Mouse (Mus musculus) hematopoietic stem cell, adult 5-6 weeks (primary cell): Measurements from ENCODE around the gene Pla2g6. TPM values are rescaled to one million over a fixed set of nuclear protein-coding genes. Genes with fewer than 3 reads are reported as not detected.

Experiments used
- ATAC-seq, 2 experiments: fragments of 125-278 bp in 1 of 2; replicated peaks in 1 of 2; 2 replicates each; pipeline ENCODE4 v1.8.0; 2016 to 2017; ENCODE audit warnings: inconsistent platforms in 2 of 2, mild to moderate bottlenecking in 2 of 2, moderate number of reproducible peaks in 2 of 2, low read depth in 1 of 2, moderate TSS enrichment in 1 of 2; ENCODE audit not compliant: low FRiP score in 2 of 2, poor library complexity in 2 of 2, severe bottlenecking in 2 of 2, insufficient read depth in 1 of 2, low TSS enrichment in 1 of 2
- total RNA-seq: library from RNA; stranded (forward); fragments of 172-1452, 232-1000 nt; gene quantifications from 2 replicates; pipeline ENCODE4 v1.2.3, GENCODE M21; 2017

The Pla2g6 gene
- total RNA-seq, 1 experiment from 2014 or later = 7.4 TPM

GRCm38 (mm10) chr15:79298553-79298952, 29.6 kb downstream of the Pla2g6 start:
- no peak for ATAC-seq

DNA sequence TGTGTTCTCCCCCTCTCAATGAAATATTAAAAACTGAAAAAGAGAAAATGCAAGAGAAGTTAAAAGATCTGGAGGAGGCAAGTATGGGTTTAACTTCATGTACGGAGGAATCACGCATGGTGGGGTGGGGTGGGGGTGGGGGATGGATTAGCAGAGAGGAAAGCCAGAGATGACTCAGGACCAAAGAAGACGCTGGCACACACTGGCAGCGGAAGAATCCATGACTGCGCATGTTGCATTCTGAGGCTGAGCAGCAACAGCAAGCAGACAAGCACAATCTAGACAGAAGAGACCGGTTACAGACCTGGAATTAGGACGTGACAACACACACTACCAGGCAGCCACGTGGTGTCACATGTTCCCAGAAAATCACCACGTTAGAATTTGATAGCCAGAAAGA, 35.4 kb downstream of the Pla2g6 start:
- ATAC-seq = no peak

DNA sequence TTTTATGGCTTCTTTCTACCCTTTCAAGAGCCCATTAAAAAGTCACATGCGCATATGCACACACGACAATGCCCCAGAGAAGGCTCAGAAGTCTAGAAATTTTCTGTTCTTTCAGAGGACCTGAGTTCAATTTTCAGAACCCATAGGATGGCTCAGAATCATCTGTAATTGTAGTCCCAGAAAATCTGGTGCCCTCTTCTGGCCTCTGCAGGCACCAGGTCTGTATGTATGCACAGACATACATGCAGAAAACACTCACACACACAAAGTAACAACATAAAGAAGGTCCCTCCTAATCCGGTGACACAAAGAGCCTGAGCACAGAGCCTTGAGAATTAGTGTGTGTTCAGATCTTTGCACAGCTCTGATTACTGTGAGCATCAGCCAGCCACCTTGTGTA, 37.9 kb downstream of the Pla2g6 start:
- no peak for ATAC-seq

GRCm38 (mm10) chr15:79289441-79289840, 38.7 kb downstream of the Pla2g6 start:
- ATAC-seq = no peak

DNA sequence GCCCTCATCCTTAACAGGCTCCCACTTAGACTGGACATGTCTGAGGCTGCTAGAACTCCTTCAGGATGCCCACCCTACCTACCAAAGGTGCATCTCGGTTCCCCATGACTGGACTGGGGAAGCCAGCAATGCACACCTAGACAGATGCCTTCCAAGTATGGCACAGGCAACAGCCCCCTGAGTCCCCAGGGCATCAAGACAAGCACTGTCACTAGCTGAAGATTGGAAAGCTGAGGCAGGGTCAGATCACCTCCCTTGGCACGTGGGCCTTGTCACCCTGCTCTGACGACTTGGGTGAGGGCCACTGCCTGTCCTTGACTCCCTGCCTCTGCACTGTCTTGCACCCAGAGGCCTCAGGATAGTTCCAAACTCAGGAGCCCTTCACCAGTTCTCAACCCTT, 39.8 kb downstream of the Pla2g6 start:
- ATAC-seq = no peak

DNA sequence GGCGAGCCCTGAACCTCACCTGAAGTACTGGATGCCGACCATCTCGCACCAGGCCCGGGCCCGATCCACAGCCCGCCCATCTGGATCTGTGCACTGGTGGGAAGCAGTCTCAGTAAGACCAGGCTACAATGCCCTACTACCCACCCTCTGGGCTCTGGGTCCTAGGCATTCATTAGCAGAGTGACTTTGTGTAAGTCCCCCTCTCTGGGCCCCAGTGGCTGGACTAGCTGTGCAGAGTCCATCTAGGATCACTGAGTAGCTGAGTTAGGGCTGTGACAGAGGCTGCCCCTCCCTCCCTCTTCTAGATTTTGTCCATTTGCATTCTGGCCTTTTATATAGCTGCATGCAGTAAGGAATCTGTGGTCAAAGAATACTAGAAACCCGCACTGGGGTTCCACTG, 41.1 kb downstream of the Pla2g6 start:
- ATAC-seq = no peak

DNA sequence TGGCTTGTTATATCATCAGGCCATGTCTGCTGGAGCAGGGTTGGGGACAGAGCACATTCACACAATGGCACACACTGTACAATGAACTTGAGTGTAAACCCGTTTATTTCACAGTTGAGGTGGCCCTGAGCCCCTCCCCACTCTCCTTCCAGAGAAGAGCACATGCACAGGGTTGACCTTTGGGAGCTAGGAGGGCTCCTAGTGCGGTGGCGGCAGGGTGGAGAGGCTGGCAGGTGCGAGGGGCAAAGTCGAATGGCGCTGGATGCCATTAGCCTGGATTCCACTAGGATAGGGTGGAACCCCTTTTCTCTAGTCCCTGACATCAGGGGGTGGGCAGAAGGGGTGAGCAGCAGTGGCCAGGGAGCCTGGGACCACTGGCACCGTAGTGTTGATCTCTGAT, 42.0 kb downstream of the Pla2g6 start:
- no peak for ATAC-seq

- ATAC-seq = no peak
Observed at GRCm38 (mm10) chr15:79285399-79285798, 42.8 kb downstream of the Pla2g6 start, which contains the start of gene Baiap2l2. TSS of gene Baiap2l2 (minus strand) at chr15:79285537.

GRCm38 (mm10) chr15:79283371-79283770, 44.8 kb downstream of the Pla2g6 start:
- ATAC-seq = no peak

DNA sequence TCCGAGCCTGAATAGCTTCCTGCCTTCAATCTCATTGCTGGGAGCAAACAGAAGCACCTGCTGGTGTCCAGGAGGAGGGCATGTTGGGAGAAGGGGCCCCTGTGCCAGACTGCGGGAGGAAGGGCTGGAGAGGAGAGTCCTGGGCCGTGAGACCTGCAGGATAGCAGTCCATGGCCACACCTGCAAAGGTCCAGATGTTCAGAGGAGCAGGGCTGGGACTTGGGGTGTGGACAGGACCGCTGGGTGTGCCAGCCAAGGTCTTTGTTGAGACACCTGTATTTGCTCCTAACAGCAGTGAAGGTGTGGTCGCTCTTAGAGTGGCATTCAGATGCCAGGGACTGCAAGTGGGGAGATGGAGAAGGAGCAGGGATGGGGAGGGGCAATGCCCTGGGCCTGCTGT, 45.8 kb downstream of the Pla2g6 start:
- no peak for ATAC-seq

- ATAC-seq = peak; percentile 63 to 64
Observed at GRCm38 (mm10) chr15:79281389-79281788, 46.8 kb downstream of the Pla2g6 start.

DNA sequence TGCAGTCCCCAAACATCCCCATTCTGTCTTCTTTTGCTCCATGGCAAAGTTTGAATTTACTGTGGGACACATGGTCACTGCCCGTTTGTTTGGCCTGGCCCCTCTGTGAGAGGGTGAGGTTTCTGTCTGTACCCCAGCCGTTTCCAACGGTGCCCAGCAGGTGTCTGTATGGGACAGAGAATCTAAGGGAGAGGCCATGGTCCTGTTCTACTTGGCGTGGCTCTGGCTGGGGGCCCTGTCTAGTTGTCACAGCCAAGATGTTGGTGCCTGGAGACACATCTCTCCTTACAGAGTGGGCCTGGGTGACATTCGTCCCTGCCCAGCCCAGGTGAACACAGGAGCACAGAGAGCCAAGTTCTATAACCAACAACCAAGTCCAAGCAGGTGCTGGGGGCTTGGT, 47.3 kb downstream of the Pla2g6 start:
- ATAC-seq = no peak

GRCm38 (mm10) chr15:79280209-79280608, 48.0 kb downstream of the Pla2g6 start:
- no peak for ATAC-seq

- no peak for ATAC-seq
Observed at GRCm38 (mm10) chr15:79277728-79278127, 50.5 kb downstream of the Pla2g6 start.

DNA sequence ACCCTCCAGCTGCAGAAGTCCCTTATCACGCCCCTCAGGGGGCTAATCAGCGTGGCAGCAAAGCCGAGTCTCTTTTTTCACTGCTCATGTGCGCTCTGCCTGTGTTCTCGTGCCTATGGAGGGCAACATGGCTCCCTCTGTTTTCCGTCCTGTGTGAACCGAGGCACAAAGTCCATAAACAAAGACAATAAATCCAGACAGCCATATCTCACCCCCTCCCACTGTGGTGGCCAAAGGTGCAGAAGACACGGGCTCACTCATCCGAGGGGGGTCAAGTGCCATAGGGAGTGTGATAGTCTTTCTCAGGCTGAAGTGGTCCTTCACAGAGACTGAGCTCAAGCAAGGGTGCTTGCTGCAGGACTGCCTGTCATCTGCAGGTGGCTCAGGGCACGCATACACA, 55.2 kb downstream of the Pla2g6 start:
- no peak for ATAC-seq

DNA sequence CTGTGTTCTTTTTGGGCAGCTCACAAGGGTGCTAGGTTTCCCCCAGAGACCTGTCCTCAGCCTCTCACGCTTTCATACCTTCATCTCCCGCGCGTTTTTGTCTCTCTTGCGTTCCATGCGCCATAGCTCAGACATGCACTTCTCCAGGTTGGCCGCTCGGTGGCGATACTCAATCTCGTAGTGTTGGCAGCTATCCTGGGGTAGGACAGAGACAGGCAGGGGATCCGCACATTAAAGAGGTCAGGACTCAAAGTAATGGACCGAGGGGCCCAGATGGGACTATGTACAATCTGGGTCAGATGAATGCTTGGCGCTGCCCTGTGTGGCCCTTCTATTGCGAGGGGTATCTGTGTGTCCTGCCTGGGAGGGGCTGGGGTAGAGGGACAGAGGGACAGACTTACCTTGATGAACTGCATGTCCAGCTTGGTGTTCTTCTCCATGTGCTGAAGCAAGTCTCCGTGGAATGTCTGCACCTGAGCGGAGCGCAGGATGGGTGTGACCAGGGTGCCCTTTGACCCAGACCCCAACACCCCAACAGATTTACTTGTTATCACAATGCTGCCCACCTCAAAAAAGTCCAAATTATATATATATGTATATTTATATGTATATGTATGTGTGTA, 57.0 kb downstream of the Pla2g6 start:
- peak; percentile 62 to 63 for ATAC-seq

- peak; percentile 93 to 95 for ATAC-seq
Observed at GRCm38 (mm10) chr15:79270317-79271123, 57.7 kb downstream of the Pla2g6 start.

DNA sequence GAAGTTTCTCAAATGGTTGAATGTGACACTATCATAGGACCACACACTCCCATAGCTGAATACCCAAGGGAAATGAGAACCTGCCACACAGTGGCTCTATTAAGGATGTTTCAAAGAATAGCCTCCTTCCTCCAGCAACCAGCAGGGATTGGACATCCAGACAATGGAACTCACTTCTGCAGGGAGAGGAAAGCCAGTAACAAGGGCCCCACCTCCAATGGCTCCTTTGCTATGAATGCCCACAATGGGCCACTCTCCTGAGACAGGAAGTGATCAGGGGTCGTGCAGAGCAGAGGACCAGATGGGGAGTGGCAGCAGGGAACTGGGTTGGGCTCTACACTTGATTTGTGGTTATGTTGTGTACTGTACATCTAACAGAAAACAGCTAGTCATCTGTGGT, 59.7 kb downstream of the Pla2g6 start:
- ATAC-seq = no peak

GRCm38 (mm10) chr15:79265384-79265783, 62.8 kb downstream of the Pla2g6 start:
- ATAC-seq = no peak
